Mouse (Mus musculus) thymus, postnatal 25 days (tissue): ENCODE measurements at regions not wholly inside any gene's neighbourhood (a gene's known extent, or its start where the extent isn't known, plus 50 kb on each side); places are given as distances from the start of the nearest gene placed in this dataset.

Experiments used
- DNase-seq: peaks from one replicate; pipeline ENCODE4 v3.0.0; 2022

GRCm38 (mm10) chr9:51379589-51379988 lies 50.9 kb upstream of the 1810046K07Rik start:
- no peak for DNase-seq

GRCm38 (mm10) chr9:51393921-51394320 lies 65.2 kb upstream of the 1810046K07Rik start:
- no peak for DNase-seq

GRCm38 (mm10) chr9:51394372-51394771 lies 65.7 kb upstream of the 1810046K07Rik start:
- no peak for DNase-seq

- no peak for DNase-seq
These were observed 68.1 kb upstream of the 1810046K07Rik start for GRCm38 (mm10) chr9:51396801-51397200.

GRCm38 (mm10) chr9:51397589-51398220 lies 69.0 kb upstream of the 1810046K07Rik start:
- no peak for DNase-seq

- no peak for DNase-seq
These were observed 70.2 kb upstream of the 1810046K07Rik start for GRCm38 (mm10) chr9:51398886-51399285.

- DNase-seq, result no peak
These were observed 70.6 kb upstream of the 1810046K07Rik start for GRCm38 (mm10) chr9:51399356-51399755.

- peak; percentile 70 for DNase-seq
These were observed 73.1 kb upstream of the 1810046K07Rik start for GRCm38 (mm10) chr9:51401779-51402178.

GRCm38 (mm10) chr9:51407978-51408377 lies 79.3 kb upstream of the 1810046K07Rik start:
- no peak for DNase-seq

- no peak for DNase-seq
These were observed 90.3 kb upstream of the 1810046K07Rik start for GRCm38 (mm10) chr9:51418923-51419482.

GRCm38 (mm10) chr9:51422553-51422952 lies 93.8 kb upstream of the 1810046K07Rik start:
- no peak for DNase-seq

GRCm38 (mm10) chr9:51423341-51423740 lies 94.6 kb upstream of the 1810046K07Rik start:
- DNase-seq, result no peak

- DNase-seq, result no peak
These were observed 101.7 kb upstream of the 1810046K07Rik start for GRCm38 (mm10) chr9:51430426-51430825.

- DNase-seq, result no peak
These were observed 108.4 kb upstream of the 1810046K07Rik start for GRCm38 (mm10) chr9:51437130-51437529.

GRCm38 (mm10) chr9:51441773-51442381 lies 113.2 kb upstream of the 1810046K07Rik start:
- DNase-seq, result no peak

- DNase-seq, result no peak
These were observed 127.0 kb upstream of the 1810046K07Rik start for GRCm38 (mm10) chr9:51455690-51456089.

- no peak for DNase-seq
These were observed 133.8 kb upstream of the 1810046K07Rik start for GRCm38 (mm10) chr9:51462463-51463024.

- DNase-seq, result no peak
These were observed 141.3 kb upstream of the 1810046K07Rik start for GRCm38 (mm10) chr9:51470031-51470430.

GRCm38 (mm10) chr9:51476511-51477056 lies 147.9 kb upstream of the 1810046K07Rik start:
- no peak for DNase-seq

- DNase-seq, result no peak
These were observed 159.1 kb upstream of the 1810046K07Rik start for GRCm38 (mm10) chr9:51487840-51488239.

GRCm38 (mm10) chr9:51507265-51507913 lies 178.7 kb upstream of the 1810046K07Rik start:
- DNase-seq, result no peak

GRCm38 (mm10) chr9:51517643-51518042 lies 188.9 kb upstream of the 1810046K07Rik start:
- DNase-seq, result no peak

- DNase-seq, result no peak
These were observed 189.7 kb upstream of the 1810046K07Rik start for GRCm38 (mm10) chr9:51518376-51518775.
